Mouse (Mus musculus) lung, adult 2 months (tissue): ENCODE results near the gene Ascc1.

ENCODE experiments used
- CTCF ChIP-seq: fragments of 200-500 bp; IDR thresholded peaks from 2 replicates; pipeline ENCODE4 v1.5.1; 2011; ENCODE audit warnings: mild to moderate bottlenecking, low read length, control low read depth; ENCODE audit not compliant: insufficient read depth
- POLR2A ChIP-seq: fragments of 200-500 bp; IDR thresholded peaks from 2 replicates; pipeline ENCODE4 v1.6.1; 2011; ENCODE audit warnings: low read depth, mild to moderate bottlenecking, control low read depth, low read length, borderline replicate concordance; ENCODE audit errors: extremely low read depth

DNA sequence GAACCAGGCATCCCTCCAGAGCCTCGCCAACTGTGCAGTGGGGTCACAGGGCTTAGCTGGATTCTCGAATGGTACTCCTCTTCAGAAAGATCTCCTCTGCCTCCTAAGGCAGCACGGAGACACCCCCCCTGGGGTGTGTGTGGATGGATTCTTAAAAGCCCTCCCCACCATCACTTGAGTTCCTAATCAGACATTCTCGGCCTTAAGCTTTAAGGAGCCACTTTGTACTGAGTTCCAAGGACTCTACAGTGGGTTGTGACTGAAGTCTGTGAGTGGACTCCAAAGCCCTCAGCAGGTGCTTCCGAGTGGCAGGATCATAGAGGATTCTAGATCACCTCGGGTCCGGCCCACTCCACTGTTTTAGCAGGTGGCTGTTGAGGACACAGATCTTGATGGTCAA lies 115.9 kb downstream of the Ascc1 start:
- TF ChIP-seq CTCF (no peak), POLR2A (no peak)
